40 mouse cellular contexts compared by ENCODE assay signal in genomic region chr3:93870635-93871034, GRCm38 (mm10). TPM values are rescaled to one million over a fixed set of nuclear protein-coding genes. Genes with fewer than 3 reads are reported as not detected.
"Had no signal": no experiment of that assay in that cellular context is flagged by ENCODE, and none has a peak within 500 bp of the region (broad histone marks: within the 10 kb centered on the region; RNA-seq: fewer than 3 reads in every experiment).

No protein-coding gene starts in this region.

RNA-seq across cellular contexts. Expression of gene Tdpoz3, which starts 44.8 kb away (rescaled TPM):
- total RNA-seq: left cerebral cortex, adult 2 months; left cerebral cortex, adult 8-10 months; left cerebral cortex, postnatal 10 days; left cerebral cortex, postnatal 14 days; left cerebral cortex, postnatal 25 days; left cerebral cortex, postnatal 36 days; left cerebral cortex, postnatal 4 days; liver, adult 2 months; megakaryocyte progenitor cell, adult 5-6 weeks; megakaryocyte, adult 5-6 weeks; megakaryocyte-erythroid progenitor cell, adult 5-6 weeks; midbrain, postnatal 0 days had no signal
- polyA plus RNA-seq: limb, embryonic 10.5 days; limb, embryonic 11.5 days; limb, embryonic 12.5 days; limb, embryonic 13.5 days; limb, embryonic 14.5 days; limb, embryonic 15.5 days; liver, adult 2 months; liver, embryonic 11.5 days; liver, embryonic 12.5 days; liver, embryonic 13.5 days; liver, embryonic 14.5 days; liver, embryonic 15.5 days; liver, embryonic 16.5 days; liver, postnatal 0 days; lung, adult 2 months; lung, embryonic 14.5 days; lung, embryonic 15.5 days; lung, embryonic 16.5 days; lung, postnatal 0 days; macrophage; midbrain, embryonic 10.5 days; midbrain, embryonic 12.5 days; midbrain, embryonic 13.5 days; midbrain, embryonic 14.5 days; midbrain, embryonic 15.5 days; midbrain, embryonic 16.5 days; midbrain, postnatal 0 days; myocyte; neural tube, embryonic 11.5 days; neural tube, embryonic 12.5 days had no signal
